Mouse (Mus musculus) monocyte, adult 5-6 weeks (primary cell): ENCODE data around the gene Hdac10. TPM values are rescaled to one million over a fixed set of nuclear protein-coding genes. Genes with fewer than 3 reads are reported as not detected.

Experiments
- ATAC-seq: fragments of 153-309, 156-312 bp; replicated peaks from 2 replicates; pipeline ENCODE4 v1.8.0; 2017; ENCODE audit warnings: mild to moderate bottlenecking; ENCODE audit not compliant: low TSS enrichment, insufficient number of reproducible peaks, severe bottlenecking, poor library complexity, low FRiP score
- total RNA-seq: library from RNA; stranded (forward); fragments of 200-1000, 200-491, 200-594 nt; gene quantifications from 3 replicates; pipeline ENCODE4 v1.2.3, GENCODE M21; 2017

Hdac10 gene
- 19.4 to 24.3 TPM (median 20.6 TPM) in 3 replicates for total RNA-seq

DNA sequence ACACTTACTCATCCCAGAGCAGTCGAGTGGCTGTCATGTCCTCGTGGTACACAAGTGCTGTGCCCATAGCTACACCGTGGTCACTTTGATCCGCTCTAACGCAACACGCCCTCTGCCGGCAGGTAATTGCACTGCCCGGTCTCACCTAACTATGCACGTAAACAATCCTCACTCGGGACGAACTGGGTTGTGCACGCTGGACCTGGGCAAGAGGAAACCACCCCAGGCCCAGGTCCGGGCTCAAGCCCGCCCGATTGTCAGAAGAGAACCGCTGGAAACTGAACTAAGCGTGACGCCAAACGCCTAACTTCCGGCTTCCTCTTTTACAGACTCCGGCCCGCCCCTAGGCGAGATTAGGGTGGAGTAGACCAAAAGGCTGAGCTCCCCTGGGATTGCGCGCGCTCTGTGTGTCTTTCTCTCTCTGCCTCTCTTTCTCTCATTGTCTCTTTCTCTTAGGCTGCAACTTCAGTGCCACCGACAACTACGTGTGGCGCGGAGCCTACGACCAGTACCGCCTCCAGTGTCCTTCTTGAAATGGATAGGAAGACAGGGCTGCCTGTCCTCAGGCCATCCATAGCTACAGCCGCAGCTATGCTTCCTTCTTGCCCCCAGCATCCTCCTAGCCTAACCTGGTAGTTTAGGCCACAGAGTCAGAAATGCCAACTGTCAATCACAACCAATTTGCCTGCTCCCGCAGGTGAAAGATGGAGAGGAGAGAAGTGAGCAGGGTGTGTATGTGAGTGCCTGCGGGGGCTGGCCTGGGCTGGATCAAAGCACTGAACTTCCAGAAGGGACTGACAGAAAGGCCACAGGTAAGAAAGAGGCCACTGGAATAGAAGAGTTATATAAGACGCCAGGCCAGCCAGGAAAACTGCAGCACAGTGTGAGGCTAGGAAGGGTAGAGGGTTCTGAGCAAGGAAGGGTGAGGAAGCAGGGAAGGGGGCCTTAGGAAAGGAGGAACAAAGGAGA lies at the start of gene Hdac10:
TSS of gene Hdac10 (minus strand) at position 319 of the 969 bp plus-strand sequence.
- ATAC-seq, result peak; percentile 51

DNA sequence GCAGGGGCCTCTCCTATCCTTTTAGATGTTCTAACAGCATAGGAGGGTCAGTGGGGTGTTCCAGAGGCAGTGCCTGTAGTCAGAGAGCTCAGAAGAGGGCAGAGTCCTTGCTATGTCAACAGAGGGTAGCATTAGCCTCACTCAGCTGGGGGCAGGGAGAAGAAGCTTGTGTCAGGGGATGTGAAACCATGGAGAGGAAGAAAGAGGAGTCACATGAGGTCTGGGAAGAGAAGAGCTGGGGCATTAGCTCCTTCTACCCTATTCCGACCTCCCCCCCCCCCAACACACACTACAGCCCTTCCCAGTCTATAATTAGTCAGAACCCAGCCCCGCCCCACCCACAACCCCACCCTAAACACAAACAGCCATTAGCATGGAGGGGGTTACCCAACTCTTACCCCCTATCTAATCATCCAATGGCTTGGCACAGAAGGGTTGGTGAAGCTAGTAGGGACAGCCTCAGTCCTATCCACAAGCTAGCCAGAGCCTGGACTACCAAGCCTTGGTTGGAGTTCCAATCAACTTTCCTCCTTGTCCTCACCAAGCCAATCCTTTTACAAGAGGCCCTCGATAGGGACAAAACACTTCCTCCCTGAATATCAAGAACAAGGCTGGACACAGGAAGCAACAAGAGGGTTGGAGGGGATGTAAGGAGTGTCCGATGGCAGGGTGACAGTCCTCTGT lies 49.2 kb upstream of the Hdac10 start:
- ATAC-seq, result peak; percentile 67

DNA sequence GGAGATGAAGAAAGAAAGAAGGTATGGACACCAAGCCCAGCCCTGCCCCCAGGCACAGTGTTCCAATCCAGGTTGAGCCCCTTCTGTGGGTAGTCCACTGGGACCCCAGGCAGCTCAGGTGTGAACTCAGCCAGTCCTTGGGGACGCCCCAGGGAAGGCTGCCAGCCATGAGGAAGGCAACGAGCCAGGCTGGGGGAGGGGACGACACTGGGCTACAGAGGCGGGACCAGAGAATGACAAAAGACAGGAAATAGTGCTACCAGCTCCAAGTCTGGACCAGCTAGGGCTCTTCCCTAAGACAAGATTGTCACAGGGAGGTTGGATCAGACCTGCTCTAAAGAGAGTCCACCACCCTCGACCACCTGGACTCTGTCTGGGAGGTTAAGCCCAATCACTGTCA lies 48.6 kb upstream of the Hdac10 start:
- peak; percentile 15; the same call in 1 of the 2 replicates for ATAC-seq

DNA sequence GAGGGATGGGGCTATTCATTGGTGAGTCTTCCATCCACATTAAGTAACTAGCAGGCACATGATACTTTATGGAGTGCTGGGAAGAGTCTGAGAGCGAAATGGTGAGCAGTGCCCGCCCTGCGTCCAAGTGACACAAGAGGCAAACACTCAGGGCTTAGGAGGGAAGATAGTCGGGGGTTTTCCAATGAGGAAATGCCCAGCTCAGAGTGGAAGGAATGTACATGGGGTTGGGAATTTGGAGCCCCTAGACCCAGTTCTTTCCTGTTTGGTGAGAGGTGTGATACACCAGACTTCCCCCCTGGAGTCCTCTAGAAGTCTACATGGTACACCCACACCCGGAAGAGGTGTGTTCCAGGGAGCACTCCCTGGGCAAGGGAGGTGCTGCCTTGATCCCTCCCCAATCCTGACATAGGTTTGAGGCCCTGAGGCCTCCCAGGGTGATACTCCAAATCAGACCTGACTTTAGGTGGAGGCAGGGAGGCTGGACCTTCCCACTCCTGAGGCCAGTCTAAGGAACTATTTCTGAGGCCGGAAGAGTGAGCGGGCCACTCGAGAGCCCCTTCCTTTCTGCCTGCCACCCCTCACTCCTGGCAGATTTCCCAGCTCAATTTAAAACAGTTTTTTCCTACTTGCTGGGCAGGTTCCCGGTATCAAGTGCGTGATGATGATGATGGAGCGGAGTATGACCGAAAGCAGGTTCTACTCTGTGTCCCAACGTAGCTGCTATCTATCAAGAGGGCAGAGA lies 47.1 kb upstream of the Hdac10 start:
- no peak for ATAC-seq

DNA sequence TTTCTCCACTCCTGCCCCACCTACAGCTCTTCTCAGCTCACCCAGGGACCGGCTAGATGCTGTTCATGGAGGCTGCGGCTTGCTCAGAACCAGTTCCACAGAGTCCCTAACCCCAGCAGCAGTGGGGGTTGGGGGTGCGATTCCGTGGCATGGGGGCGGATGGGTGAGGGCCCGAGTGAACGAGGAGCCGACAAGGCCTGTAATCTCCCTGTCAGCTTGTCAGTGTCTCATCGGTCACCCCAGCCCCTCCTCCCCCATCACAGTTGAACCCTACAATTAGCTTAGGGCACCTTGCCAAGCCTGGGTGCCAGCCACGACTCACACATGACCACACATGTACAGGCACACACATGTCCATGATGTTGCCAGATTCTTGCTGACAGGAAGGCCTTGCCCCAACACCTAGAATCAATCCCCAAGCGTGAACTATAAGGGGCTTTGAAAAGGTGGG lies 46.4 kb upstream of the Hdac10 start:
- ATAC-seq, result no peak

DNA sequence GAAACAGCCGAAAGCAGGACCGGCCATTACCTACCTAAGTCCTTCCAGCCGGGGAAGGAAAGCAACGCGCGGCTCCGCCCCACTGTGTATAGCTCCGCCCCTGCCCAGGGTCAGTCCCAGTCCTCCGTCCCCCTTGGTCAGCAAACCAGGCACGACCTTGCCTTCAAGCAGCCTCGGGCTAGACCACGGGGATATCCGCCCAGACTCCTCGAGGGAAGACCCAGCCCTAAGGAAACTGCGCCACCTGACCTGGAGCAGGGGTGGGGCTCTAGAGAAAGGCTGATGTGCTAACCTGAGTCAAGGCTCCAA lies 45.4 kb upstream of the Hdac10 start:
- ATAC-seq, result no peak

DNA sequence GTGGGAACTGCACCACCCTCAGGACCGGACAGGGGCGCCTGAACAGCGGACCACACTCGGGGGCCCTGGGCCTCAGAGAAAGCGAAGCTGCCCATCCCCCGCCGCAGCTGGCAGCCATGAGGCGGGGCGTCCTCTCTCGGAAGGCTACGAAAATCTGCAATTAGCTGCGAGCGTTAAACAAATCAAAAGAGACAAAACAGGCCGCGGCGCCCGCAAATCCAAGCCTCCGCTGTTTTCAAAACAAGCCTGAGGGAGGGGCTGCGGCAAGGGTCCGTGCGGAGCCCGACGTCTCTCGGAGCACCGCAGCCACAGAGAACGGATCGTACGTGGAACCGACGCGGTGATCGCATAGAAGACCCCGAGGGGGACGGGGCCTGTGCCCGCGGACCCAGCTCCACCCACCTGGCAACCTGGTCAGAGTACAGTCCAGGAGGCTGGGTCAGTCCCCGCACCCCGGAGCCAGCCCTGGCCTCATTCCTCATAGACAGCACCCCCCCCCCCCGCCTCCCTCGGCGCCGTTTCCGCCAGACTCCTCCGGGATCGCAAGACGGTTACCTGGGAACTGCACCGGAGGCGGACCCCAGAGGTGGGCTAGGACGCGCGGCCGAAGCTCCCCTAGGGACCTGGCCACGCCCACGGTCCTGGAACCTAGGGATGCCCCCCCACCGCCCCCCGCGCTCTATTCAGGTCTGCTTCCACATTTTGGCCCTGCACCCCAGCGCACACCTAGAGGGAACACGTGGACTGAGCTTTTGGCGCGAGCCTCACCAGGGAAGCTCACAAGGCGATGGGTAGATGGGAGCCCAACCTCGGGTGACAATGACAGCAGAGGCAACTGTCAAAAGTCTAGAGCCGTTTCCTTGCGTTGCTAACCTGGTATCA lies 44.8 kb upstream of the Hdac10 start:
- no peak for ATAC-seq

DNA sequence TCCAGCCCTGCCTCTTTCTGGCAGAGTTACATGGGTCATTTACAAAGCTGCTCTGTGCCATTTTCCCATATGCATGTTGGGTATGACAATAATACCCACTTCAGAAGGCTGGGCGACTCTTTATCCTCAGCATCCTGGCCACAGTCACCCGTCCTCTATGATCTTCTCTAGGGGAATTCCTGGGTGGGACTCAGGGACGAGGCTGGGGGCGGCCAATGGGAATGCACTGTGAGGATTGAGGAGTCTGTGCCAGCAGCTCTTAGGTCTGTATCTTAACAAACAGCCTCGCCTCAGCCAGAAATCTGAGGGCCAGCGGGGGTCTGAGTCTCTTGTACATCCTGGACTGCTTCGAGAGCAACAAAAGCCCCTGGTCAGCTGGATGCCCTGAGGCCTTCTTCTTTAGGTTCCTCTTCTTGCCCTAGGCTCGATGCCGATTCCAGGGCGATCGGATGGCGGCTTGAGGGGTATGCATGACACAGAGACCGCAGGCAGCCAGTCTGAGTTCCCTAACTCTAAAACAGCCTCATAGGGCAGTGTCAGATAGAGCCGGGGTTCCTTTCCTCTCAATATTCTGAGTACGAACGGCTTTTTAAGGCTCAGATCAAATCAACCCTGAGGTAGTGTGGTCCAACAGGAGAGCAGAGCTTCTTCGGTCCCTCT lies 43.9 kb upstream of the Hdac10 start:
- ATAC-seq, result no peak

DNA sequence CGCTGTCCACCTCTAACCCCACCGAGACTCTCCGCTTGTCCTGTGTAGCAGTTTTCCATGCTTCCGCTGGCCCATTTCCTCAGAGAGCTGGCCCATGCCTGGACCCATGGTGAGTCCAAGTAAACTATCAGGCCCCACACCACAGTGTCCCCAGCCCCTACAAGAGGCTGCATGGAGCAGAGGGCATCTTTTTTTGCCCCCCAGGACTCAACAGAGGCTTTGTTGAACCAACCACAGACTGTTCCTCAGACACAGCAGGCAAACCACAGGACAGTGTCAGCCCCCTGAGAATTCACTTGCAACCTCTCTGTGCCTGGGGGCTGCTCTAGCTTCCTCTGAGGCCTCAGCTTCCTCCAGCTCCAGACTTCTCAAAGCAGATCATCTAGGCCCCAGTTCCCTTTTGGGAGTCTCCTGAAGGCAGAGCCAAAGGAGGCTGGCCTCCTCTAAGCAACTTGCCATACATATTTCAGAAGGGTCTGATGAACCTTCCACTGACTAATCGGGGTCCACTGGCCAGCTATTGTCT lies 43.1 kb upstream of the Hdac10 start:
- no peak for ATAC-seq

DNA sequence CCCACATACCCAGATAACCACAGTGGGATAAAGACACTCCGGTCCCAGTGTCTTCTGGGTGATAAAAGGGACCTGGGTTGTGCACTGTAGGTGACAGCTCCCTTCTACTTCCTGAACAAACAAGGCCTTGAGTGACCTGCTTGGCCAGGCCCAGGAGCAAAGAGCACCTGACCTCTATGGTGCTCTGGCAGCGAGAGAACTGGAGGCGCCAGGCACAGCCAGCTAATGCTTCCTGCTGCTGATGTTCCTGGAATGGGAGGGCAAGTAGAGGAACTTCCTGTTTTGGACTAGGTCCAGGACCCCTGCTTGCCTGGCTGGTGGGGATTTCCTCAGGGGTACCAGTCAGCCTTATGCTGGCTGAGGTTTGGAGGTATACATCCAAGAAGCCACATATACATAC lies 41.6 kb upstream of the Hdac10 start:
- ATAC-seq, result no peak

DNA sequence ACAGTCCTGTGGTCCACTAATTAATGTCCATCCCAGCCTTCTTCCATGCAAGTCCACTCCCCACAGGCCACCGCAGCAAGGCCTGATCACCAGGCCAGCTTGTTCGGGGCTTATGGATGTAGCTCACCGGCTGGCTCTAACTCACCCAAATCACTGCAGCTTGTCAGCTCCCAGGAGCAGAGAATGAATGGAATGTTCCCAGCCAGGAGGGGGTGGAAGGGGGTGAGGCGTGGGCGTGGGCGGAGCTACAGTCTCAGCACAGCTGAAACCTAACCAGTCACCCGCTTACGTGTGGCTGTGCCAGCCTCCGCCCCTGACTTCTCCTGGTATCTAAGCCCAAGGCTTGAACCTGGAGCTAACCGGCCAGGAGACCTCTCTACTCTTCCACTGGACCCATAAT lies 40.9 kb upstream of the Hdac10 start:
- no peak for ATAC-seq

DNA sequence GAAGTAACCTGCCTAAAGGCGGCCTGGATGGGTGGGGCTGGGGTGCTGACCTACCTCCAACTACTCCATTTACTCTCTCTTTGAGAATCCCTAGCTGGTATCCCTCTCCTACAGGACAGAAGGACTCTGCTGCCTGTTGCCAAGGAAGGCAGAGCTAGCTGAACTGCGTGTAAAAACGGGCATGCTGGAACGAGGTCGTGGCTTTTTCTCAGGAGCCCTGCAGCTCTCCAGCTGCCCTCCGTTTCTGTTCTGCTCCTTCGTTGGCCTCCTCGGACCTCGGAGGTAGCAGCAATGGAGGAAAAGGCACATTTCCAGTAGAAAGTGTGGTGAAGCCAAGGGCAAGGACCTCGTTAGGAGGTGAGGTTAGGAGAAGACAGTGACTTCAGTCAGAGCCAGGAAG lies 40.4 kb upstream of the Hdac10 start:
- no peak for ATAC-seq

DNA sequence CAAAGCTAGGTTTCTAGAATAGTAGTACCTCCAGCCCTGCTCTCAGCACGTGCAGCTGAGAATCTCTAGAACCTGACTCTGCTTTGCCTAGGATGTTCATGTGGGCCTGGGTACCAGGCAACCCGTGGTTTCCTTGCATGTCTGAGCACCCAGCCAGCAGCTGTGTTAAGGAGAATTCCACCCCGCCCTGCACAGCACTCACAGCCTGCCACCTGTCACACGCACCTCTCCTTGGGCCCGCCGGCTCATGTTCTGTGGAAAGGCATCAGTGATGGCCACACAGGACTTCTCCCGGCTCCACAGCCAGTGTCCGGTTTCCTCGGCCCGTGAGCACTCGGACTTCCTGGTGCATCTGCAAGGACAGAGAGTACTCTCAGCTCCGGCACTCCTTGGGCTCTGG lies 37.0 kb upstream of the Hdac10 start:
- no peak for ATAC-seq

DNA sequence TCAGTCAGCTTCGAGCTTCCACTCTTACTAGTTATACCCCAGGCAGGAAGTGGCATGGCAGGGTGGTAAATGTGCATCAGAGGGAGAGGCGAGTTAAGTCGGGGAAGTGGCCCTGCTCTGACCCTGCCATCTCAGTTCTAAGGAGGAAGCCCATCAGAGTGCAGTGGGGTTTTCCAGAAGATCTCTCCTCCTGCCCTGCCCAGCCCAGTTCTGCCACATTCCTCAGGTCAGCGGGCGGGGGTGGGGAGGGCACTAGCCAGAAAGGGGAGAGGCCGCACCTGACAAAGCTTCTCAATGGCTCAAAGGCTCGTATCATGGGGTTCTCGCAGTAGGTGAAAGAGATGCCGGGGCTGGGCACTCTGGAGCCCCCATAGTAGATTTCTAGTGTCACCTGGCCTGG lies 32.9 kb upstream of the Hdac10 start:
- ATAC-seq, result no peak

DNA sequence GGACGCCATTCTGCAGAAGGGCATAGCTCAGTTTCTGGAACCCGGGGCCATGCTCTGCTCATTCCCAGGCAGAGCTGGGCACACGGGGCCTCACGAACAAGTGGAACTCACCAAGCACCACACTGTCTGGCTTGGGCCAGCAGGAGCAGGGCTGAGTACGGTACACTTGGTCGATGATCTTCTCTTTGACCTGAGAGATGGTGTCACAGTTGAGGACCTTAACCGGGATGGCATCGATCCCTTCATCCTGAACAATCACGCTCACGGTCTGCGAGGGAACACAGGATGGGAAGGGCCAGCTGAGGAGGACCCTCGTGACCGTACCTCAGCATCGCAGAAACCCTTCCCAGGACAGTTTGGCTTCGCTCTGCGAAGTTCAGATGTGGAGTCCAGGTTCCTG lies 30.0 kb upstream of the Hdac10 start:
- ATAC-seq, result no peak

DNA sequence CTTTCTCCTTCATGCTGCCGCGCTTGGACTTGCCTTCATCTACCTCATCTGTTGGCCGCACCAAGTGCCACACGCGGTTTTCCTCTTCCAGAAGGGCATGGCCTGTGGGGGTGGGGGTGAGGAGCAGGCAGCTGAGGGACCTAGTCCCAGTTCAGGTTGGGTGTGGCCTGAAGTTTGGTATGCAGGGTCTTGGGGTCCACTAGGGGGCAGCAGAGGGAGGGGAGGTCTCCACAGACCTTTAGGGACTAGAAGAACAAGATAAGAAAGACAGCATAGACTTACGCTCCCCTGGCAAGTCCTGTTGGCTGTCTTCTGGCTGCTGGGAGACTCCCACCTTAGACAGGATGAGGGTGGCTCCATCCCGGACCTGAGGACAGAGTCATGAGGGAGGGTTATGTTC lies 29.5 kb upstream of the Hdac10 start:
- peak; percentile 37; the same call in 1 of the 2 replicates for ATAC-seq

DNA sequence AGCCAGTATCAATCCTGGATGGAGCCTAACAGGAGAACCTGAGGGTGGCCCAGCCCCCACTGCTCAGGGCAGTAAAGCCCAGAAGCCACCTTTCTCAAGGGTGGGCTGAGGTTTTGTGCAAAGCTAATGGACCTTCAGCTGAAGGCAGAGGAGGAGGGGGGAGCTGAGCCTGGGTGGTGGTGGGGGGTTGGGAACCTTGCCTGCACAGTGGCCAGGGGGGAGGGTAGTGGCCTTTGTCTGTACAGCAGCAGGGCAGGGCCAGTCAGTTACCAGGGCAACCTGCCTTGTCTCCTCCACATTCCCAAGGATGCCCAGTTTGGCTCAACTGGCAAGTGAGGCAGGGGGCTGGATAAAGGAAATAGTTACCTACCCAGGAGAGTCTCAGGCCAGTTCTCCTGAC lies 23.8 kb upstream of the Hdac10 start:
- no peak for ATAC-seq

DNA sequence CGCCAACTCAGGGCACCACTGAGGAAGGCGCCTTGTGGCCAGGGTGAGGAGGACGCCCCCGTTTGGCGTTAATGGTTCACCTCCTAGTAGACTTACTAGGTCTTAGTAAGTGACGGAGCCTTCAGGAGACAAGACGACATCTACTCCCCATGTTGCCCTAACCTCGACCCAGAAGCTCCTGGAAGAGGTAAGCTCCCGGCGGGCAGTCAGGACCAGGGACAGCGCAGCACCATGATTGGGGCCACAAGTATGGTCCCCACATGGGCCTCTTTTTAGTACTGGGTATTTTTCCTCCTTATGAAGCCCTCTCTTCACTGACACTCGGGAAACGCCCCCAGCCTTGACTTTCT lies 21.5 kb upstream of the Hdac10 start:
- ATAC-seq, result no peak
